Mouse (Mus musculus): ENCODE results near the gene Tmprss5. TPM values are rescaled to one million over a fixed set of nuclear protein-coding genes. Genes with fewer than 3 reads are reported as not detected.

The Tmprss5 gene
- total and polyA plus RNA-seq, 3 experiments: not detected

- TF ChIP-seq ZMIZ1 (IDR thresholded peaks at IDR 0.05; ENCODE audit: low read depth, low read length) (peak; percentile 73), HCFC1 (IDR thresholded peaks at IDR 0.05; ENCODE audit: low read depth, low read length) (peak; percentile 99), SMC3 (IDR thresholded peaks at IDR 0.05; ENCODE audit: low read depth, low read length) (no peak), SIN3A (IDR thresholded peaks at IDR 0.05; ENCODE audit: low read length) (peak; percentile 90), POLR2A (IDR thresholded peaks at IDR 0.05; ENCODE audit: control insufficient read depth in 1 of 2, insufficient read depth in 1 of 2, low read depth in 1 of 2, low read length in 2 of 2, poor library complexity in 1 of 2) (peak; percentile 74 to 84), MAFK (IDR thresholded peaks at IDR 0.05; ENCODE audit: borderline replicate concordance, low read depth, low read length) (no peak), USF1 (IDR thresholded peaks at IDR 0.05; ENCODE audit: low read depth, low read length) (no peak), POLR2AphosphoS2 (IDR thresholded peaks at IDR 0.05; ENCODE audit: low read length) (peak; percentile 68; the same call in 1 of the 2 replicates), ZKSCAN1 (IDR thresholded peaks at IDR 0.05; ENCODE audit: low read depth, low read length) (no peak), CHD2 (IDR thresholded peaks at IDR 0.05; ENCODE audit: low read length) (no peak), MYC (IDR thresholded peaks at IDR 0.05; ENCODE audit: low read depth, low read length) (no peak), TAL1 (IDR thresholded peaks at IDR 0.05; ENCODE audit: low read length) (no peak), RAD21 (IDR thresholded peaks at IDR 0.05; ENCODE audit: low read depth, low read length) (no peak), E2F4 (IDR thresholded peaks at IDR 0.05; ENCODE audit: borderline replicate concordance, low read depth, low read length) (peak; percentile 93), RCOR1 (IDR thresholded peaks at IDR 0.05; ENCODE audit: low read depth, low read length) (no peak), GABPA (IDR thresholded peaks at IDR 0.05; ENCODE audit: low read depth, low read length) (no peak), ZNF384 (IDR thresholded peaks at IDR 0.05; ENCODE audit: low read depth, low read length) (peak; percentile 90), JUND (IDR thresholded peaks at IDR 0.05; ENCODE audit: low read depth, low read length) (no peak), MYB (IDR thresholded peaks at IDR 0.05; ENCODE audit: low read depth, low read length) (no peak), NRF1 (IDR thresholded peaks at IDR 0.05; ENCODE audit: insufficient read depth, low read depth, low read length, poor library complexity, severe bottlenecking) (peak; percentile 81), USF2 (IDR thresholded peaks at IDR 0.05; ENCODE audit: borderline replicate concordance in 1 of 2, insufficient read depth in 1 of 2, low read depth in 1 of 2, low read length in 2 of 2) (no peak)
Observed at GRCm38 (mm10) chr9:49055333-49056205, 25.5 kb upstream of the Tmprss5 start, which contains the start of gene Zw10 (continued).

- TF ChIP-seq E2F4 (IDR thresholded peaks at IDR 0.05; ENCODE audit: borderline replicate concordance, low read depth, low read length) (no peak), RCOR1 (IDR thresholded peaks at IDR 0.05; ENCODE audit: low read depth, low read length) (no peak)
- no peak overlapping the region for H3K4me3 ChIP-seq (ENCODE audit: control insufficient read depth in 1 of 2, insufficient read depth in 1 of 2, low read depth in 2 of 2, low read length in 2 of 2)
Observed at GRCm38 (mm10) chr9:49076847-49077246, 4.2 kb upstream of the Tmprss5 start.

More at GRCm38 (mm10) chr9:49076847-49077246, 4.2 kb upstream of the Tmprss5 start:
- Histone ChIP-seq H3K79me2 (ENCODE audit: control insufficient read depth, insufficient read depth, low read length, poor library complexity) (no peaks in the 10 kb centered on the region), H3K9ac (ENCODE audit: control insufficient read depth, low read depth, low read length, poor library complexity, severe bottlenecking) (no peak overlapping the region), H3K4me1 (ENCODE audit: control insufficient read depth in 1 of 2, insufficient read depth in 2 of 2, low read length in 2 of 2) (no peaks in the 10 kb centered on the region), H3K36me3 (ENCODE audit: control insufficient read depth in 1 of 2, insufficient read depth in 2 of 2, low read length in 2 of 2) (peaks cover 0 to 9% of the 10 kb centered on the region in 2 experiments; a peak in 2 of 4 replicates), H3K9me3 (replicated peaks; ENCODE audit: insufficient read depth, low read length) (no peaks in the 10 kb centered on the region), H3K27me3 (ENCODE audit: control insufficient read depth in 1 of 2, insufficient read depth in 2 of 2, low read length in 2 of 2) (no peaks in the 10 kb centered on the region), H3K27ac (ENCODE audit: control insufficient read depth, low read depth, low read length) (no peak overlapping the region)
- no peak for DNase-seq (ENCODE audit: low read depth, low spot score)

All from MEL (cell line).